Mouse (Mus musculus) mouse embryonic stem cell (cell line): ENCODE measurements around the gene Crebl2.

Experiments
- in situ Hi-C, 2 experiments: fragments of 300-500 bp; cut with MboI; formaldehyde crosslinking; loops; 1 replicate in 1 of 2; 3 replicates in 1 of 2; pipeline ENCODE4 v1.14.3; 2019 to 2020; ENCODE audit warnings: low sequenced_read_pairs in 2 of 2, low pct_unique_long_range_greater_than_20kb in 1 of 2, mixed read lengths in 1 of 2; ENCODE audit not compliant: unreplicated experiment in 1 of 2

The Crebl2 gene

DNA sequence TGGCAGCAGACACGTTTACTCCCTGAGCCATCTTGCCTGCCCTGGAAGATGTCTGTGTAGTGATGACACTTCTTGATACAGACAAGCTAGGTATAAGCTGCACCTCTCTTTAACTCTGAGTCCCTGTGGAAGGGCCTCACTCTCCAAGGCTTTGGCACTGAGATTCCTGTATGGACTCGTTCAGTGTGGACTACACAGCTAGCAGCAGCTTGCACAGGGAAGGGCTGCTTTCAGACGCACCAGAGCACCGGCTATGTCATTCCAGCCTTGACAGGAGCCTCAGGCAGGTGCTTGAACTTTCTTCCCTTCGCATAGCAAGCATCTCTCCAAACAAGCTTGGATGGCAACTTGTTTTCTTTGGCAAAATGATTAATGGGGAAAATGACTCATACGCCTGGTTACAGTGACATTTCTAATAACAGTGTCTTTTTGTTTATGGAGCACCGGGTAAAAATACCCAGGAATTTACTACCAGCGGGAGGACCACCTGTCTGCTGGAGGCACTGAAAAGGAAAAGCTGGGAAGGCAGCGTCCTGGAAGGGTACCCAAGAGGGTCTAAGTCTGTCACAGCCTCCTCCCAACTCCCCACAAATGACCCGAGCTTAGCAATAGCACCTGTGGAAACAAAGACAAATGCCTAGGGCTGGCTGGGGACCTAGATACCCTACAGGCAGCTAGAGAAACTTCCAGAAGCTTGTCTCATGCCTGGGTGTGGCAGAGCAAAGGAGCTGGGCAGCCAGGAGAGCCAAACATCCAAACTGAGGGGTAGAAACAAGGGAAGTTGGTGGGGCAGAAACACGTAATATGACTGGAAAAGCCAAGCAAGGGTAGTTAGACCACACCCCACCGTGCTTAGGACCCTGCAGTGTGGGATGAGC is 12.7 kb upstream of the Crebl2 start:
- in situ Hi-C loops, result no loop called here

GRCm38 (mm10) chr6:134819741-134820140 is 10.2 kb upstream of the Crebl2 start:
- in situ Hi-C loops, result loop anchor here (5.0 to 10.0 kb wide), 2 partner anchors 165 to 172 kb away; no protein-coding TSS in a partner anchor

DNA sequence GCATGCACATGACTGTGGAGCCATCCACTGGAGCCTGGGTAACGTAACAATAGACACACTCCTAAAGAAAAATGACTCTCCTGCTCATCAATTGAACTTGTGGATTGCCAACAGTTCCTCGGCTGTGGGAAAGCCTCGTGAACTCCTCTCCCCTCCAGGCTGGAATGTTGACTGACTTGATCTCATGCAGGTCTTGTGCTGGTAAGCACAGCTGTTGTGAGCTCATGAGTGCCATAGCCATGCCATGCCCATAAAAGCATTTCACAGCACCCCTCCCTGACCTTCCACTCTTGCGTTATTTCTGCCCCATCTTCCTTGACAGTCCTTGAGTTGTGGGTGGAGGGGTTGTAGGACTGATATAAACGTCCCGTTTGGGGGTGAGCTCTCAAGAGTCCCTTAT is 9.5 kb upstream of the Crebl2 start:
- in situ Hi-C loops, result loop anchor here (5.0 to 10.0 kb wide), 2 partner anchors 166 to 173 kb away; no protein-coding TSS in a partner anchor

DNA sequence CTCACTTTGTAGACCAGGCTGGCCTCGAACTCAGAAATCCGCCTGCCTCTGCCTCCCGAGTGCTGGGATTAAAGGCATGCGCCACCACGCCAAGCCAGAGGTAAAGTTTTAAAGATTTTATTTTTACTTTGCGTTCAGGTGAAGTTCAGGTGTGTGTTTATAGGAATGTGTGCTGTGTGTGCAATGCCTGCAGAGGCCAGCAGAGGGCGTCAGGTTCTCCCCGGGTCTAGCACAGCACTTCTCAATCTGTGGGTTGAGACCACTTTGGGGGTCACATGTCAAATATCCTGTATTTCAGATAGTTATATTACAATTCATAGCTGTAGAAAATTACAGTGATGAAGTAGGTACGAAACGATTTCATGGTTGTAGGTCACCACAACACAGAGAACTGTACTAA is 7.1 kb upstream of the Crebl2 start:
- in situ Hi-C loops, result loop anchor here (5.0 to 10.0 kb wide), 2 partner anchors 168 to 176 kb away; no protein-coding TSS in a partner anchor

DNA sequence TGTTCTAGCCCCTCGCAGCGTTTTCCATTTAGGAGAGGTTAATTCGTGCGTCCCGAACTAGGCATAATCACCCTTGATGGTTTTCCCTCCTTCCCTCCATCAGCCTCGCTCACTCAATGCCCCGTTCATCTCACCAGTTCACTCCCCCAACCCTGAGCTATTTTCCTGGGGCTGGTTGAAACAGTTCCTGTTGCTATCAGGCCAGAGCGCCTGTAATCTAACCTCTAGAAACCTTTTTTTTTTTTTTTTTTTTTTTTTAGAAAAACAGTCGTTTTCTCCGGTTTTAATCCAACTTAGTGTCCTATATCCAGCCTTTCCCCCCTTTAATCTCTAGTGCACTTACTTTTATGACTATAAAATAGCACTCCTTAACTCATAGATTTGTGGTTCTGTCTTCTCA is 822 bp downstream of the Crebl2 start:
- in situ Hi-C loops, result no loop called here

GRCm38 (mm10) chr6:134834585-134835251 is 4.8 kb downstream of the Crebl2 start:
- in situ Hi-C loops, result no loop called here

DNA sequence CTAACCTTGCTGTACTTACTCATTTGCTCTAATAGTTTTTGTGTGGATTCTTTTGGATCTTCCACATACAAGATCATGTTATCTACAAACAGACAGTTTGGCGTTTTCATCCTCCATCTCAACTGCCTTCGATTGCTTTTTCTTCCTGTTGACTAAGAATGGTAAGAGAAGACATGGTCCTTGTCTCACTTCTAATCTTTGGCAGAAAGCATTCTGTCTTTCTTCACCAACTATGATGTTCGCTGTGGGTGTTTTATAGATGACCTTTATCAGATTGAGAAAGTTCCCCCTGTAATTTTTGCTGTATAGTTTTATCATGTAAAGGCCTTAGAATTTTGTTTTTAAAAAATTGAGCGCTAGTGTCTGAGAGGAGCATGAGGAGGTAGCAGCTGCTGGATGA is 8.2 kb downstream of the Crebl2 start:
- in situ Hi-C loops, result no loop called here

GRCm38 (mm10) chr6:134840346-134840745 is 10.4 kb downstream of the Crebl2 start:
- in situ Hi-C loops, result no loop called here

DNA sequence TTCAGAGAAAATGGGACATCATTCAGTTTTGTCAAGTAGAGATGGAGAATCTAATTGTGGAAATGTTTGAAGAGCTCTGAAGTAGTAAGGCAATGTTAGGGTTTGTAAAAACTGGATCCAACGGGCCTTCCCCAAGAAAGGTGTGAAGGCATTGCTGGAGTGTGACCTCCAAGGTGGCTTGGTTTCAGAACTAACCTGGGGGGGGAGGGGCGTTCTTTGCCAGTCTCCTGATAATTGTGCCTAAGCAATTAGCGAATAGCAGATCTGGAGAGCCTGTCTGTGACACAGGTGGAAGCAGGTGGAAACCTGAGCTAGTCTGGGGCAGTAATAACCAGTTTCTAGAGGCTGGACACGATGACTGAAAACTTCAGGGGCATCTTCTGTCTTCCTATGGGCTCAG is 15.8 kb downstream of the Crebl2 start:
- in situ Hi-C loops, result no loop called here

- in situ Hi-C loops, result no loop called here
Observed at GRCm38 (mm10) chr6:134846308-134846707, 16.4 kb downstream of the Crebl2 start.

GRCm38 (mm10) chr6:134847550-134847949 is 17.6 kb downstream of the Crebl2 start:
- in situ Hi-C loops, result no loop called here

- in situ Hi-C loops, result no loop called here
Observed at GRCm38 (mm10) chr6:134848197-134848890, 18.4 kb downstream of the Crebl2 start.

DNA sequence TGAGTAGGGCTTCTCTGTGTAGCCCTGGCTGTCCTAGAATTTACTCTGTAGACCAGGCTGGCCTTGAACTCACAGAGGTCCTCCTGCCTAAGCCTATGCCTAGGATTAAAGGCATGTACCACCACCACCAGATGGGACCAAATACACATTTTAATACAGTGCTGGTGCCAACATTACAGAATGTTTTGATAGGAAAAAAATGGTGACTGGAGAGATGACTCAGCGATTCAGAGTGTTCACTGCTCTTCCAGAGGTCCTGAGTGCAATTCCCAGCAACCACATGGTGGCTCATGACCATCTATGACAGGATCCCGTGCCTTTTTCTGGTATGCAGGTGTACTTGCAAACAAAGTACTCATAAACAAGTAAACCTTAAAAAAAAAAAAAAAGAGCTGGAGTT is 19.5 kb downstream of the Crebl2 start:
- in situ Hi-C loops, result no loop called here

GRCm38 (mm10) chr6:134849985-134850384 is 20.0 kb downstream of the Crebl2 start:
- in situ Hi-C loops, result no loop called here

DNA sequence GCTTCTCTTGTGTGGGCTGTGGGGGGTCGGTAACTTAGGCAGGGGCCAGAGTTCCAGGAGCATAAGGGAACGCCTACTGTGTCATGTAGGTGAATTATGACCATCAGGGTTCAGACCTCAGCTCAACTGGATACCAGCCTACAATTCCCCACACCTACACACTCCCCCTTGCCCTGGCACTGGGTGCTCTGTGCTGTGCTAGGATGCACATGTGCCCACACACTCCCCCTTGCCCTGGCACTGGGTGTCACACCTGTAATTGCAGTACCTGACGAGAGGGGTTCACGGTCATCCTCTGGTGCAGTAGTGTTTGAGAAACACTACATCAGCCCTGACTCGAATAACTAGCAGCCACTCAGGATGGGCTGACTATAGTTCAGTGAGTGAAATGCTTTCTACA is 24.8 kb downstream of the Crebl2 start:
- in situ Hi-C loops, result no loop called here

GRCm38 (mm10) chr6:134855926-134856325 is 26.0 kb downstream of the Crebl2 start:
- in situ Hi-C loops, result no loop called here

- in situ Hi-C loops, result no loop called here
Observed at GRCm38 (mm10) chr6:134859021-134859420, 29.1 kb downstream of the Crebl2 start.

GRCm38 (mm10) chr6:134860275-134860674 is 30.3 kb downstream of the Crebl2 start:
- in situ Hi-C loops, result no loop called here

DNA sequence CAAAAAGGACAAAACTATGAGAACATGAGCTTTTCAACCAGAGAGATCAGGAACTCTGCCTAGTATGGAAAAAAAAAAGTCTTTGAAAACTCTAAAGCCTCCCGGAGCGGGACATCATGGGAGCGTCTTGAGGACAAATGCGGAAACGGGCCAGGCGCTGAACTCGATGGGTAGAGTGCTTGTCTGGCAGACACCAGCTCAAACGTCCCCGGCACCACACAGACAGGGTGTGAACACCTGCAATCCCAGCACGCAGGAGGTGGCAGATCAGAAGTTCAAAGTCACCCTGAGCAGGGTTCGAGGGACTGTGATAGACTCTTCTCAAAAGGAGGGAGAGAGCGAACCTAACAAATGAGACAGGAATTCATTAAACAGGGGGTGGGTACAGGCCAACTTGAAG is 31.4 kb downstream of the Crebl2 start:
- in situ Hi-C loops, result no loop called here
